Mouse (Mus musculus) megakaryocyte, embryonic 14.5 days (primary cell): ENCODE data around the gene Meis2.

ENCODE experiments used
- FLI1 ChIP-seq: IDR thresholded peaks from 2 replicates; pipeline ENCODE4 v1.6.1; 2012; ENCODE audit warnings: low read length, inconsistent platforms, mixed read lengths
- GATA1 ChIP-seq: IDR thresholded peaks from 3 replicates; pipeline ENCODE4 v1.6.1; 2012; ENCODE audit warnings: mixed read lengths, low read length, inconsistent platforms, borderline replicate concordance

DNA sequence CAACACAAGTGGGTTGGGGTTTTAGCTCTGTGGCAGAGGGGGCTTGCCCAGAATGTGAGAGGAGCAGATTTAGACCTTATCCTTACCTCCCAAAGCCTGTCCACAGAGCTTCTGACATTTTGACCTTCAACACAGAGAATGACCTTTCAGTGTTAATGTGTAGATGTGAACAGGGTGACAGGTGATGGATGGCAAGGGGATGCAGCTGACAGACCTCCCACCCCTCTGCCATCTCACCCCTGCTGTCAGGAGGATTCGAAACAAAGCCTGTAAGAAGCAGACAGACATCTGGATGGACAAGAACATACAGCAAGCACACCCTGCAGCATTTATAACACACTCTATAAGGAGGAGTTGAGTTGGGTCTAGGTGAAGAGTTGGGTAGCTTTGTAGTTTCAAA, 178.0 kb downstream of the Meis2 start:
- TF ChIP-seq GATA1 (no peak), FLI1 (no peak)
